Mouse (Mus musculus): ENCODE measurements around the gene Flot2. TPM values are rescaled to one million over a fixed set of nuclear protein-coding genes. Genes with fewer than 3 reads are reported as not detected.
A peak's percentile ranks its signal among the peaks of the same experiment; 100 is the strongest.

Gene Flot2
- polyA plus RNA-seq, 1 experiment: 44.1 TPM

DNA sequence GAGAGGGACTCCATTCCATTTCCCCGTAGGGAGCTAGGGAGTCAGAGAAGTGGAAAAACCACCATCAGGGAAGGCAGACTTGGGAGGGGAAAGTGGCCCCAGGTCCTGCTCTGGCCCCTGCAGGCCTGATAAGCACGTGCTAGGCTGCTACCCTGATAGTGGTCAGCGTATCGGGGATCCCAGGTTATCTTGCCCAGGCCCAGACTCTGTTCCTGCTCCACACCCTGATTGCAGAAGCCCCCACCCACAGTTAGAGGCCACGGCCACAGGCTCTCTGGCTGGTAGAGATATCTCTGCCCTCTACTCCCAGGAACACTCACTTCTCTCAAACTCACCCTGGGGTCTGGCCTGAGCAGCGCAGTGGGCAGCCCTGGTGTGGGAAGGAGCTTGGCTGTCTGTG lies 31.9 kb downstream of the Flot2 start:
- peaks cover 3% of the 10 kb centered on the region; the same call in 1 of the 2 replicates for H3K4me1 ChIP-seq (ENCODE audit: control insufficient read depth, insufficient read depth, low read length)
- peak overlapping the region; percentile 7 for H3K4me3 ChIP-seq (replicated peaks; ENCODE audit: control insufficient read depth, low read depth, low read length)
- WGBS: 65% methylated on average over 6 of the region's 6 CpGs
- TF ChIP-seq POLR2A (IDR thresholded peaks at IDR 0.05; ENCODE audit: borderline replicate concordance, control insufficient read depth, low read depth, low read length) (peak; percentile 89; the same call in 1 of the 2 replicates), CTCF (IDR thresholded peaks at IDR 0.05; ENCODE audit: control insufficient read depth, insufficient read depth, low read length) (no peak)
- H3K27ac ChIP-seq (ENCODE audit: control insufficient read depth, insufficient read depth, low read depth, low read length, poor library complexity): peak overlapping the region; percentile 93

DNA sequence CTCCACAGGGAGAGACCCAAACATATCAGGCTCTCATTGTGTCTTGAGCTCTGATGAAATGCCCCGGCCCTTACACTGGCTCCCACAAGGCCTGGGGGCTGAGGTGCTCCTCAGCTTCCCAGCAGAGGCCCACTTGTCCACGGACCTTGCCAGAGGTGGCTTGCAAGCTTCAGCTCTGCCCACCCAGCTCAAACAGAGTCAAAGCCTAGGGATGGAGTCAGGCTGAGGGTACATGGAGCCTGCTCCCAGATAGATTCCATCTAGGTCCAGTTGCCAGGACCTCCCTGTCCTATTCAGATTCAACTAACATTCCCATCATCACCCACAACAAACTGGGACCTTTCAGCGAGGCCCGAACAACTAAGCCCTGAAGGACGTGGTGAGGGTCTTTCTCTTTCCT lies 34.2 kb downstream of the Flot2 start:
- peak overlapping the region; percentile 79 for H3K4me3 ChIP-seq (replicated peaks; ENCODE audit: control insufficient read depth, low read depth, low read length)
- H3K4me1 ChIP-seq (ENCODE audit: control insufficient read depth, insufficient read depth, low read length): peaks cover 1% of the 10 kb centered on the region; the same call in 1 of the 2 replicates
- TF ChIP-seq CTCF (IDR thresholded peaks at IDR 0.05; ENCODE audit: control insufficient read depth, insufficient read depth, low read length) (no peak), POLR2A (IDR thresholded peaks at IDR 0.05; ENCODE audit: borderline replicate concordance, control insufficient read depth, low read depth, low read length) (no peak)
- WGBS: 77% methylated on average over 5 of the region's 5 CpGs
- H3K27ac ChIP-seq (ENCODE audit: control insufficient read depth, insufficient read depth, low read depth, low read length, poor library complexity): peak overlapping the region; percentile 93

DNA sequence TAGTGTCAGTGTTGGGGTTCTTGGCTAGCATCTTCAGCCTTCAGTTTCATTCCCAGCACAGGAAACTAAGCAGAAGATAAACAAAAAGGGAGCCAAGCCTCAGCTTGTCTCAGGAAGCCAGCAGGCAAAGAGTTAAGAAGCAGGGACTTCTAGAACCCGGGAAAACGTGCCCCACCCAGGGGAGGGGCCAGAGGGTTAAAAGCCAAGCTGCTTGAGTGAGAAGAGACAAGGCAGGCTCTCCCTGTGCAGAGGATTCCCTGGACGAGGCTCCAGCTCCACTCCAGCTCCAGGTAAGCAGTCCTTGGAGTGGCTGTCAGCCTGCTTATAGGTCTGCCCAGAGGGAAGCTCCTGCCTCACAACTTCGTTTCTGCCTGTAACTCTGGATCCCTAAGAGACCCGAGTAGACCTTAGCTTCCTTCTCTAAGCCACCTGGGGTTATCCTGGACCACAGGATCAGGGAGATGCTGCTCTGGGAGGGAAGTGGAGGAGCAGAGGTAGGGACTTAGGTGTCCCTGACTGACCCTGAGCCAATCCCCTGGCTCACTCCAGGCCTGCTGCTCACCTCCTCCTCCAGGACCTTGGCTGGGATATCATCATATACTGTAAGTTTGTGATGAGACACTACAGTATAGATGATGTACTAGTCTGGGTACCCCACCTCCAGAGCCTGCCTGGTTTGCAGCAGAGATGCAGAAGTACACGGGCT lies 34.8 kb downstream of the Flot2 start:
- 37% methylated on average over 6 of the region's 6 CpGs for WGBS
- H3K27ac ChIP-seq (ENCODE audit: control insufficient read depth, insufficient read depth, low read depth, low read length, poor library complexity): peak overlapping the region; percentile 93
- peak overlapping the region; percentile 79 for H3K4me3 ChIP-seq (replicated peaks; ENCODE audit: control insufficient read depth, low read depth, low read length)
- H3K4me1 ChIP-seq (ENCODE audit: control insufficient read depth, insufficient read depth, low read length): no peaks in the 10 kb centered on the region; the same call in 1 of the 2 replicates
- TF ChIP-seq POLR2A (IDR thresholded peaks at IDR 0.05; ENCODE audit: borderline replicate concordance, control insufficient read depth, low read depth, low read length) (peak; percentile 95), CTCF (IDR thresholded peaks at IDR 0.05; ENCODE audit: control insufficient read depth, insufficient read depth, low read length) (no peak)

DNA sequence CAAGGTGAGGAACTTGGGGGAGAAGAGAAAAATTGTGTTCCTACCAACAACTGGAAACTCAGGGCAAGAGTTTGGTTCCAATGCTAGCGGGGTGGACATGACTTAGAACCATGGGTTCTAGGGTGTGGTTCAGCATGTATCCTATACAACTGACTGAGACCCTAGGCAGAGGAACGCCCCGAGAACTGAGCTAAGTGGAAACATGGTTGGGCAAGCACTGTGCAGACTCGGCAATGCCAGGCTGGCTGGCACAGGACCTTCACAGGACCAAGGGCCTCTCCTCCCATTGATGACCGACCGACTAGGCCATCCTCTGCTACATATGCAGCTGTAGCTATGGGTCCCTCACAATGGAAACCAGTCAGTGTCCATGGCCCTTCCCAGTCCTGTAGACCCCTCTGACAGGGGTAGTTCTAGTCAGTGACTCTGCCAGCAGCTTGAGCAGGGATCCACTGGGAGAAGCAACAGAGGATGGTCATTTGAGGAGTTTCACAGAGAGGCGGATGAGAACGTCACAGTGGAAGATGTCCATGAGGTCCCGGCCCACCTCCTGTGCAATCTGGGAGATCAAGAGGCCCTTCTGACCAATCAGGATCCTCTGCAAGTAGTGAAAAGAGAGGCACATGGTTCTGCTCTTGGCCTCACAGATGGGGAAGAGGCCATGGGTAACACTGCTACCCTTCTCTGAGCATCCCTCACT lies 36.0 kb downstream of the Flot2 start:
- TF ChIP-seq POLR2A (IDR thresholded peaks at IDR 0.05; ENCODE audit: borderline replicate concordance, control insufficient read depth, low read depth, low read length) (peak; percentile 93), CTCF (IDR thresholded peaks at IDR 0.05; ENCODE audit: control insufficient read depth, insufficient read depth, low read length) (no peak)
- Histone ChIP-seq H3K4me1 (ENCODE audit: control insufficient read depth, insufficient read depth, low read length) (no peaks in the 10 kb centered on the region; the same call in 1 of the 2 replicates), H3K4me3 (replicated peaks; ENCODE audit: control insufficient read depth, low read depth, low read length) (peak overlapping the region; percentile 69), H3K27ac (ENCODE audit: control insufficient read depth, insufficient read depth, low read depth, low read length, poor library complexity) (peak overlapping the region; percentile 91)
- 60% methylated on average over 9 of the region's 9 CpGs for WGBS

DNA sequence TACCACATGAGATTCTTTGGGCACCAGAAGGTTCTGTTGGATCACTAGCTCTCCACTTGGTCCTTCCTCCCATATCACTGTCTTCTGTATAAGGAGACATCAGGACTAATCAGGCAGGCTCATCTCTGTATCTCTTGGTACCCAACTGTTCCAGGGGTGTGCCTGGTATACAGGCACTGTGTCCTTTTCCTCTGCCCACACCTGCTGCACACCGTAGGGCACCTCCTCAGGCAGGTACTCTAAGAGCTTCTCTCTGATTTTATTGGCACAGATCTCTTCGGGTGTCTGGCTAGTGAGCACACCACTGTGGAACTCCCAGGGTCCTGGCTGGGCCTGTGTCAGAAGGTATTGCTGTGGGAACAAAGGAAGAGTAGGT lies 36.5 kb downstream of the Flot2 start:
- peak overlapping the region; percentile 91 for H3K27ac ChIP-seq (ENCODE audit: control insufficient read depth, insufficient read depth, low read depth, low read length, poor library complexity)
- 61% methylated on average over 2 of the region's 2 CpGs for WGBS
- H3K4me1 ChIP-seq (ENCODE audit: control insufficient read depth, insufficient read depth, low read length): no peaks in the 10 kb centered on the region
- TF ChIP-seq CTCF (IDR thresholded peaks at IDR 0.05; ENCODE audit: control insufficient read depth, insufficient read depth, low read length): no peak
- no peak for TF ChIP-seq POLR2A (IDR thresholded peaks at IDR 0.05; ENCODE audit: borderline replicate concordance, control insufficient read depth, low read depth, low read length)
- peak overlapping the region; percentile 69 for H3K4me3 ChIP-seq (replicated peaks; ENCODE audit: control insufficient read depth, low read depth, low read length)

DNA sequence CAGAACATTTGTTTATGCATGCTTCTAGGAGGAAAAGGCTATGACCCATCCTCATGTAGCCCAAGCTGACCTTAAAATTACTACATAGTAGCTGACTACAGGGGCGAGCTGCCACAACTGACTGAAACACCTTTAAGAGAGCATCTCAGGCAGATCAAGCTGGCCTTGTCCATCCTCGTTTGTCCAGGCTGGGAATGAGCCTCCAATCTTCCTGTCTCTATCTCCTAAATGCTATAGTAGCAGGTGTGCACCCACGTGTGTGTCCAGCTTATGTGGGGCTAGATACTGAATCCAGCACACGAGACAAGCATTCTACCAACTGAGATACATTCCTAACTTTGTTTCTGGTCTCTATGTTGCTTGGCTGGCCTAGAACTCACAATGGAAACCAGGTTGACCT lies 36.9 kb downstream of the Flot2 start:
- TF ChIP-seq CTCF (IDR thresholded peaks at IDR 0.05; ENCODE audit: control insufficient read depth, insufficient read depth, low read length) (no peak), POLR2A (IDR thresholded peaks at IDR 0.05; ENCODE audit: borderline replicate concordance, control insufficient read depth, low read depth, low read length) (no peak)
- Histone ChIP-seq H3K4me3 (replicated peaks; ENCODE audit: control insufficient read depth, low read depth, low read length) (peak overlapping the region; percentile 69), H3K4me1 (ENCODE audit: control insufficient read depth, insufficient read depth, low read length) (no peaks in the 10 kb centered on the region), H3K27ac (ENCODE audit: control insufficient read depth, insufficient read depth, low read depth, low read length, poor library complexity) (peak overlapping the region; percentile 91)
- WGBS: 67% methylated on average over 4 of the region's 4 CpGs

DNA sequence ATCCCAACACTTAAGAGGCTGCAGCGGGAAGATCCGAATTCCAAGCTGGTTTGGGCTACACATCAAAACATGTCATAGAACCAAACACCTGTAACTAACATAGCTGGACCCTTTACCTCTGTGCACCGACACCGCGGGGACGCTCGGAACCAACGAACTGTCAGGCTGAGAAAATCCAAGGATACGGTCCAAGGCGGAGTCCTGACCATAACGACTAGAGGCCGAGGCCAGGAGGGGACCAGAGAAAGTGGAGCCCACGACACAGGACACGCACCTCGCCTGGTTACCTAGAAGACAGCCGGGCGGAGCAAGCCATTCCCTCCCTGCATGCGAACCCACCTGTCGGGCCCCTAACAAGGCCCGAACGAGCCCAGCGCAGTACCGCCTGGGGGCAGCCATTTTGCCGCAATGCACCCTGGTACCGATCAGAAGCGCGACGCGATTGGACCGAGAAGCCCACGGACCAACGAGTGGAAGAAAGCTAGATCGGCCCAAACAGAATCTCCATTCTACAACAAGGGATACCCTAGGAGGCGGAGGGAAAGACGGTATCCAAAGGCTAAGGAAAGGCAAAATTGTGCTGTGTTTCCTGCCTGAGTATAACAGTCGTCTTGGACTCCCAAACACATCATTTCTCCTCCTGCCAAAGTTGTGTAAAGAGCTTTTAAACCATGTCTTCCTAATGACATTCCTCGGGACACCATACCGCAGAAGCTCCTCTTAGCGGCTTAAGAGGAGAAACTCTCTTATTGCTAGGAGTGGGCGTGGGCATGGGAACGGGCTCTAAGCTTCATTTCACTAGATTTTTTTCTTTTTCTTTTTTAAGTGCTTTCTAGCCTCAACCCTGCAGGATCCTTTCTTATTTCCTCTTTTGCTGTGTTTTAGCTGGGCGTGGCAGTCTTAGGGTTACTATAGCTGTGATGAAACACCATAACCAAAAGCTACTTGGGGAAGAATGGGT lies 42.5 kb downstream of the Flot2 start, which contains the start of gene Eral1:
TSS of gene Eral1 (minus strand) at position 423 of the 961 bp plus-strand sequence.
- peak; percentile 87; the same call in 1 of the 2 replicates for TF ChIP-seq POLR2A (IDR thresholded peaks at IDR 0.05; ENCODE audit: borderline replicate concordance, control insufficient read depth, low read depth, low read length)
- no peak for TF ChIP-seq CTCF (IDR thresholded peaks at IDR 0.05; ENCODE audit: control insufficient read depth, insufficient read depth, low read length)
- peak within 1 kb of the TSS; percentile 97 for H3K4me3 ChIP-seq (replicated peaks; ENCODE audit: control insufficient read depth, low read depth, low read length)
- peak within 1 kb of the TSS; percentile 58 for H3K27ac ChIP-seq (ENCODE audit: control insufficient read depth, insufficient read depth, low read depth, low read length, poor library complexity)
- peaks cover 2% of the 10 kb centered on the region; the same call in 1 of the 2 replicates for H3K4me1 ChIP-seq (ENCODE audit: control insufficient read depth, insufficient read depth, low read length)
- WGBS: under 1% methylated on average over 42 of the region's 42 CpGs
